Mouse (Mus musculus): ENCODE results near the gene Naa38.

DNA sequence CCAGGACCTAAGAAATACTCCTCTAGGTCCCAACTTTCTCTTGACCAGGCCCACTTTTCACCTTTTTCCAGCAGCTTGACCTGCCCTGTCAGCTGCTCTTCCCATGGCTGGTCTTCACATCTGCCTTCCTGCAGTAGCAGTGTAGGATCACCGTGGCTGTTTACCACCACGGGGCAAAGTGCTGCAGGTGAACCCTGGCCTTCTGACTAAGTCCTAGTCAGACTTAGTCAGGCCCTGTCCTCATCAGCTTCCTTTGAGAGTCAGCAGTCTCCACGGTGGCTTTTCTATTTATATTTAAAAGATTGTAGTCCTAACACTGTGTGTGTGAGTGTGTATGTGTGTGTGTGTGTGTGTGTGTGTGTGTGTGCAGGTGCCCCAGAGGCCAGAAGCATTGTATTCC lies 17.5 kb upstream of the Naa38 start:
- TF ChIP-seq POLR2A (IDR thresholded peaks at IDR 0.05; ENCODE audit: low read depth, low read length) (no peak), CTCF (IDR thresholded peaks at IDR 0.05; ENCODE audit: extremely low read depth, insufficient read depth, insufficient read length, insufficient replicate concordance) (no peak)

All from spleen, adult 2 months (tissue).